Mouse (Mus musculus) c-Kit-positive CD71-positive TER-119-positive erythroid progenitor cells, embryonic 14.5 days (primary cell): Measurements from ENCODE around the gene Gm28048.

Experiments
- DNase-seq: peaks from one replicate; pipeline ENCODE4 v3.0.0-alpha.2; 2013; ENCODE audit warnings: low spot score

Gene Gm28048

DNA sequence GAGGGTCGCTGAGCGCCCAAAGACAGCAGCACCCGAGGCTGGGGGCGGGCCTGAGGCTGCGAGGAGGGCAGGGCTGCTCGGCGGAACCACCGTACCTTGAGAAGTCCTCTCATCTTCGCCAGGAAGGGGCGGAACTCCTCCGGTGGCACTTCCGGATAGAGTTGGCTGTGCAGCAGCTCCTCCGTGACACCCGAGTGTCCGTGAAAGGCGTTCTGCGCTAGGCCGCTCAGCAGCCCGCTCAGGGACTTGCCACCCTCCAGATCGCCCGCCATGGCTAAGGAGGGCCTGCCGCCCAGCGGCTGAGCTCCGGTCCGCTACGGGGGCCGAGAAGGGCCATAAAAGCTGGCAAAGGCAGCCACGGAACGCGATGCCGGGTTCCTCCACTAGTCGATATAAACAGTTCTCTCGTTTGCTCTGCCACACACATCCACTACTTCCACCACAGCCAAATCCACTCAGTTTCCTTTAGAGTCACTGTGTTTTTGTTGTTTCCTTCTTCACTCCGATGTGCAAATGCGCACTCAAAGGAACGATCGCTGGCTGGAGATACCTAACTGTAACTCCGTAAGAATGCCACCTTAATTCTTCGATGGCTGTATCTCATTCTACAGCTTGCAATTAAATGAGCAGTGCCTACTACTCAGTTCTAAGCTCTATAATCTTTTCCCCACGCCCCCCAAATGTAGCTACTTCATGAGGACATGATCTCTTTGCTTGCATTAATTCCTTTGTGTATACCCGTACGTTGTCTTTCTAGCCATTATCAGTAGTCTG lies at the start of gene Gm28048, which contains the start of gene Commd1:
Gene Gm28048 (minus strand): TSS at position 107 of the 774 bp plus-strand sequence.
Gene Commd1 (minus strand): TSS at position 399 of the 774 bp plus-strand sequence.
- DNase-seq = peak; percentile 92

DNA sequence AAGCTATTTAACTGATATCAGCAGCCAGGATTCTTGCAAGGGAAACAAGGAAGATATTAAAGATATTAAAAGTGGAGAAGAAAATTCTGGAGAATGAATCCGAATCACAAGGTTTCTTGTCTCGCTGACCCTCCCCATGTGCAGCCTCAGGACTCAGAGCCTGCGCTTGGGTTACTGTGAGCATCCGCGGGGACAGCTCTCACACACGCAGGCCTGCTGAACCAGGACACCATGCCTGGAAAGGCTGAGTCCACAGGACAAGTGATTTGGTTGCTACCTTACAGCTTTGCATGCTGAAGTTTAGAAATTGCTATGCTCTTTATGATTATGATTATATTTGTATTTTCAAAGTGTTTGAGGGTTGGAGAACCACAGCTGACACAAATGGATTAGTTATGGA lies 47.5 kb upstream of the Gm28048 start:
- DNase-seq = no peak

DNA sequence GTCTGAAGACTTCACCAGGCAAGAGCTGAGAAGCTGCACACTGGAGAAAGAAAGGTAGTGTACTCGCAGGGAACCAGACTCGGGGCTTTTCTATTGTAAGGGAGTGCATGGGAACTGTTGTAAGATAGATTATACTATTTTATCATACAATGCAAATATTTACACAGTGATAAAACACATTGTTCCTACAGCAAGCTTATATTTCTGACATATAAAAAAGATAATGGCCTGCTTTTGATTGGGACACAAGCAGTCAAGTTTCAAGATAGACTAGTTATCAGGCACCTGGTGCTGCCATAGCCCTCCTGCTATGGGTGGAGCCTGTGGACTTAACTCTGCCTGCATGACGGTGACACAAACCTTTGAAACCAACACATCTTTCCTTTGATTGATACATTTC lies 47.1 kb upstream of the Gm28048 start:
- DNase-seq = no peak

DNA sequence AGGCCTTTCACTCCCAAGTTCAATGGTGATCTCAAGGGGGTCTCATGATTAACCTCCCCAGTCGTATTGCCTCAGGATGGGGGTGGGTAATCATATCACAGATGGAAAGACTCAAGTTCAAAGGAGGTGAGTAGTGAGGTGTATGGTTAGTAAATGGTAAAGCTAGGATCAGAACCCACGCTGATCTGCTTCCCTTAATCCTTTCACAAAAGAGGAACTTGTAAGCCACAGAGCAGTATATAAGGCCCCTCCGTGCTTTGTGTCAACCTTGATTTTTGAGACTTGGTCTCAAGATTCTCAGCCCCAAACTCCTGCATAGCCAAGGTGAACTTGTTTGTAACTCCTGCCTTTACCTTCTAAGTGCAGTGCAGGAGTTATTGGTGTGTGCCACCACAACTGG lies 42.3 kb upstream of the Gm28048 start:
- no peak for DNase-seq

DNA sequence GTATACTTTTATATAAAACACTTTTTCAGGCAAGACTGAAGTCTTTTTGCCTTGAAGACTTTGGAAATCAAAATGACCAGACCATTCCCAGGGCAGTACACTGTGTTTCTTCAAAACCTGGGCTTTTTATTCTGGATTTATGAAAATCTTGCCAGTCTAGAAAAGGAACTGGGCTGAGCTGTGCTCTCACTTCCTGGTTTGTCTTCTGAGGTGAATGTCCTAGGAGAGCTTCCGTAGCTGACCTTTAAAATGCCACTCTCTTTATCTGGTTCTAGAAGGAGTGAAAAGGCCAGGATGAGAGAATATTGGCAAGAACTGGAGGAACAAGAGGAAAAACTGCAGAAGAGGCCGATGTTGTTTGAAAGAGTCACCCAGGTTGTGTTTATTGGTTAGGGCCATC lies 41.3 kb upstream of the Gm28048 start:
- no peak for DNase-seq

GRCm38 (mm10) chr11:23020841-23021240 lies 39.0 kb upstream of the Gm28048 start:
- DNase-seq = no peak

DNA sequence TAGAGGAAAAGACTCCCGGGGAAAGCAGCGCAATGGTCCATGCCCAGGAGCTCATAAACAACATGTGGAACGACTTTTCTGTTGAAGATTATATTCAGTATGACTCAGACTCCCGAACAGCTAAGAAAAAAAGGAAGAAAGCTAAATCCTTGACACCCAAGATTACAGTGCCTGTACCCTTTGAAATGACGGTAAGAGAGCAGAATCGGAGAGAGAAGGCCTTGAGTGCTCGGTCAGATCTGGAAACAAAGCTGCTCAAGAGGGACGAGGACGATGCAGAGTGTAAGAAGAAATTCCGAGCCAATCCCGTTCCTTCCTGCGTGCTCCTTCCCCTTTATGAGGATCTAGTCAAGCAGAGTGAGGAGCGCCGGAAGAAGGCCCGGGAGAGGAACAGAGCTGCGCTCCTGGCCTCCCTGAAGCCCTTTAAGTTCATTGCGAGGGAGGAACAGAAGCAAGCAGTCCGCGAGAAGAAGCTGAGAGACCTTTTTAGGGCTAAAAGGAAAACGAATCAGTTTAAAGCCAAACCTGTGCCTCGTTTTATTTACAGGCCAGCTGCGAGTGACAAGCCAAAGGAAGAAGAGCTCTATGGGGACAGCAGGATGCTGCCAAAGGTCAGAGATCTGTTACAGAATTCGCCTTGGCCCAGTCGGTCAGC lies 38.4 kb upstream of the Gm28048 start:
- no peak for DNase-seq

GRCm38 (mm10) chr11:23017943-23018342 lies 36.1 kb upstream of the Gm28048 start:
- no peak for DNase-seq

DNA sequence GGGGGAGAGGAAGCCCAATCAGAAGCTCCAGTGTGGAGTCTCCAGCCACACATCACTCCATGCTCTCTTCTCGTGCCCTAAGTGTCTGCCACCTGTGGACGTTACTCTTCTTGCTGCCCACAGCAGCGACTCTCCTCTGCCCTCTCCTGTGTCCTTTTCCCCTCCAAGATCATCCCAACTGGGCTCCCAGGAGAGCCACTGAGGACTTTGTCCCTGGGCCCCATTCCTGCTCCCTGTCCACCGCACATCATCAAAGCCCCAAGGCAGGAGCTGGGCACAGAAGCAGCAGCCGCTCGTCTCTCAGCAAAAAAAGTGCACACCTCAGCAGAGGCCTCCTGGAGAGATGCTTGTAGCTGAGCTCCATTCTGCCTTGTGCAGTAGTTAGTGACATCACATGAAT lies 33.1 kb upstream of the Gm28048 start:
- DNase-seq = no peak

GRCm38 (mm10) chr11:23013580-23014294 lies 31.8 kb upstream of the Gm28048 start:
- no peak for DNase-seq

DNA sequence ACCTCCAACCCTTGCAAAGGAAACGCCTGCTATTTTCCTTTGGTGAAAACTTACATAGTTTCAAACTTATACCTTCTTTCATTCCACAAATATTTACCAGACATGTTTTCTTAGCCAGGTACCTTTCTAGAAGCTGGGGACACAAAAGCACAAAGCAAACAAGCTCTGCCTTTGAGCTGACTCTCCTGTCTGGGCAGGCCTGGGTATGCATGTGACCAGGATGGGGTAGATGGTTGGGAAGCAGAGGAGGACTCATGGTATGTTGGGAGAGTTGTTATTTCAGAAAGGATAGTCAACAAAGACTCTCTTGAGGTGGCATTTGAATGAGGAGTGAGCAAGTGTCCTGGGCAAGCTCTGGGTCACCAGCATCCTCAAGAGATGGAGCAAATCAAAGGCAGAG lies 31.2 kb upstream of the Gm28048 start:
- DNase-seq = no peak

DNA sequence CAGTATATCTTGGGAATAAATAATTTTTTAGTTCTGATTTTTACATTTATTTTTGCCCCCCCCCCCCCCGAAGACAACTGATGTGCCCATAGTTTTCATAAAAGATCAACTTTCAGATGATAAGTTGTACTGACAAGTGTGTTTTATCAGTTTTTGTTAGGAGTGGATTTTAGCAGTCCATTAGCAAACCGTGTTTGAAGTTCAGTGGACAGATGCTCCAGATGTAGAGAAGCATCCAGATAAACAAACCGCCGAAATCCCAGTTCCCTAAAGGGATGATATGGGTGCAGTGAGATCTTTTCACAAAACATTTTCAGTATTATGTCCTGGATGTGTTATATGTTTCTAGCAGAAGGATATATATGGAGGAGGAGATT lies 26.9 kb upstream of the Gm28048 start:
- no peak for DNase-seq

- DNase-seq = peak; percentile 79
Observed at GRCm38 (mm10) chr11:23008181-23008823, 26.4 kb upstream of the Gm28048 start.

GRCm38 (mm10) chr11:23007481-23008180 lies 25.7 kb upstream of the Gm28048 start, which contains the start of gene Fam161a:
Gene Fam161a, plus strand, starts transcription at chr11:23007531.
- DNase-seq = peak; percentile 94

- DNase-seq = no peak
Observed at GRCm38 (mm10) chr11:23007166-23007480, 25.2 kb upstream of the Gm28048 start.

- no peak for DNase-seq
Observed at GRCm38 (mm10) chr11:23005276-23005675, 23.4 kb upstream of the Gm28048 start.

DNA sequence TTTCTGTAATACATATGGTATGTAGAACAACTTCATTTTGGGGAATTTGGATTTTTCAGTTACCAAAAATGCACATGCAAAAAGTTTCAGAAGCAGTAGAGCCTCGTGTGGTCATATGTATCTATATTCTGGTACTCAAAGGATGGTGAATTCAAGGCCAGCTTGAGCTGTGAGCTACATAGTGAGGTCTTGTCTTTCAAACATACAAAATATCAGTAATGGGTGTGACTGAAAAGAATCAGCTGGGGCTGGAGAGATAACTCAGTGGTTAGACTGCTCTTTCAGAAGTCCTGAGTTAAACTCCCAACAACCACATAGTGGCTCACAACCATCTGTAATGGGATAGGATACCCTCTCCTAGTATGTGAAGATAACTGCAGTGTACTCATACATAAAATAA lies 16.4 kb upstream of the Gm28048 start:
- DNase-seq = peak; percentile 59

- DNase-seq = no peak
Observed at GRCm38 (mm10) chr11:22995461-22995860, 13.6 kb upstream of the Gm28048 start.

GRCm38 (mm10) chr11:22994271-22994670 lies 12.4 kb upstream of the Gm28048 start:
- DNase-seq = no peak

- no peak for DNase-seq
Observed at GRCm38 (mm10) chr11:22991218-22991835, 9.4 kb upstream of the Gm28048 start.

DNA sequence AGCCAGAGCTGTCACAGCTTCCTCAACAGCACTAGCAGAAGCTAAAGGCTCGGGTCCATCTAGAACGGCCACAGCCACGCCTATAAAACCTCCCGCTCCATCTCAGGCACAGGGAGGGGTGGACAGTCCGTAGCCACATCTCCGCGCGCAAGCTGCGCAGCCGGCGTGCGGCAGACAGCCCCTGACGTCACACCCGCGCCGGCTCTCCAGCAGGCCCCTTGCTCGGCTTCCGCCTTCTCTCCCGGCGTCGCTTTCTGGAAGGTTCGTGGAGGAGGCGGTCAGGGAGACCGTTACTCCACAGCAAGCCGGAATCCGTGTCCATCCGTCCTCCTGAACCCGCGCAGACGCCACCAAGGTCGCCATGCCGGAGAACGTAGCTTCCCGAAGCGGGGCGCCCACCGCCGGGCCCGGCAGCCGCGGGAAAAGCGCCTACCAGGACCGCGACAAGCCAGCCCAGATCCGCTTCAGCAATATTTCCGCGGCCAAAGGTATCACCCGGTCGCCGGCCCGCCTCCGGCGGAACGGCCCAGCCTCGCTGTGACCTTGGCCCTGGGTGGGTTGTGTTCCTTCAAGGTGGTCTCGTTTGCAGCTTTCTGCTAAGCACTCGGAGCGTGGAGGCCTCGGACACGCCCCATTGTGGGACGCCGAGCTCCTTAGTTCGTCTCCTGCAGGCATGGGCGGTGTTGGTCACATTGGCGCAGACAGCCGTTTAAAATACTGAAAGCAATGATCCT lies 8.7 kb upstream of the Gm28048 start, which contains the start of gene Cct4:
Gene Cct4 (plus strand): TSS at position 127 of the 734 bp plus-strand sequence.
- DNase-seq = peak; percentile 84
